Mouse (Mus musculus) G1E-ER4 (cell line): ENCODE results near the gene Uqcrq. TPM values are rescaled to one million over a fixed set of nuclear protein-coding genes. Genes with fewer than 3 reads are reported as not detected.

ENCODE experiments used
- GATA1 ChIP-seq: IDR thresholded peaks from one replicate; pipeline ENCODE4 v1.8.0; 2012; ENCODE audit warnings: low read length, inconsistent platforms
- polyA plus RNA-seq: library from polyadenylated mRNA; stranded (reverse); fragments of >175 nt; gene quantifications from 2 replicates; pipeline ENCODE4 v1.2.3, GENCODE M21; 2012

Uqcrq gene
- polyA plus RNA-seq, 1 experiment = 217 TPM

DNA sequence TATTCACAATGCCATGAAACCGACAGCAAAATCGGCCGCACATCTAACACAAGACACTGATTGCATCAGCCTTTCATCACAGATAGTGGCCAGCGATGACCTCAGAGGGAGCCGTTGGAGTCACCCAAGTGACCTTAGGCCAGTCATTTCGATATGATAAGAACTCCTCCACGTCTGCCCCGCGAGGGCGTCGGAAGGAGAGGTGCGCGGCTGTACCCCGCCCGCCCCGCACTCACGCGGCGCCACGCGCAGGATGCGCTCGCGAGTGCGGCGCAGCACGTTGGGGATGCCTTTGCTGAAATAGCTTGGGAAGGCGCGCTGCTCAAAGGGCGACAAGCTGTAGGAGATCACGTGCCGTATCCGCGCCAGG is 346 bp downstream of the Uqcrq start:
- no peak for TF ChIP-seq GATA1

- no peak for TF ChIP-seq GATA1
These were observed 1.4 kb downstream of the Uqcrq start for GRCm38 (mm10) chr11:53429182-53429581.

GRCm38 (mm10) chr11:53428716-53429057 is 1.9 kb downstream of the Uqcrq start:
- no peak for TF ChIP-seq GATA1

DNA sequence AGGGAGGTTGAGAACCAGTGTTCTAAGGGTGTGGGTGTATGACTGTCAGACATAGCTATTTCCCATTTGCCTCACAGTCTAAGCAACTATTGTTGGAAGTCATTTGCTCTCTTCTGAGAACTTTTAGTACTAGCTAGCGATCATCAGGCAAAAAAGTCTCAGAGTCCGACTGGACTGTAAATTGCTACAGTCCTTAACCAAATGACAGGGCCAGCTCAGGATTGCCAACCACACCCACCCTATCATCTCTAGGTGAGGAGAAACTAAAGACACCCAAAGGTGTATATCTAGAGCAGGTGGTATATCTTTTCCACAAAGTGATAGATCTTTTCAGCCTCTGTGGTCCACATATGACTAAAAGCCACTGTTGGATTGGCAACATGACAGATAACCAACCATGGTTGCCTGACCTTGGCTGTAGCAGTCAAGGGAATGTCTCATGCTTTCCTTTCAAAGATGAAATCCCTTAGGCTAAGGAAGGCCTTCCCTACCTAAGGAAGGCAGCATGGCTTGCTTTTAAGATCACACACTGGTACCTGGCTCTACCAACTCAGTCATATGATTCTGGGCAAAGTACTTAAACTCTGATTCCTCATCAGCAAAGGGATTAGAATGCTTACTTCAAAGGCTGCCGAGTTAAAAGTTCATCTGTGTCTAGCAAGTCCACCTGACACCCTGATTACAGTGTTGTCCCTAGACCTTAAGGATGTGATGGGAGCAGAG is 2.5 kb downstream of the Uqcrq start:
- TF ChIP-seq GATA1 = no peak

GRCm38 (mm10) chr11:53425711-53426255 is 4.8 kb downstream of the Uqcrq start:
- TF ChIP-seq GATA1 = no peak

GRCm38 (mm10) chr11:53425251-53425650 is 5.4 kb downstream of the Uqcrq start:
- TF ChIP-seq GATA1 = no peak

- TF ChIP-seq GATA1 = no peak
These were observed 5.8 kb downstream of the Uqcrq start for GRCm38 (mm10) chr11:53424826-53425225.

DNA sequence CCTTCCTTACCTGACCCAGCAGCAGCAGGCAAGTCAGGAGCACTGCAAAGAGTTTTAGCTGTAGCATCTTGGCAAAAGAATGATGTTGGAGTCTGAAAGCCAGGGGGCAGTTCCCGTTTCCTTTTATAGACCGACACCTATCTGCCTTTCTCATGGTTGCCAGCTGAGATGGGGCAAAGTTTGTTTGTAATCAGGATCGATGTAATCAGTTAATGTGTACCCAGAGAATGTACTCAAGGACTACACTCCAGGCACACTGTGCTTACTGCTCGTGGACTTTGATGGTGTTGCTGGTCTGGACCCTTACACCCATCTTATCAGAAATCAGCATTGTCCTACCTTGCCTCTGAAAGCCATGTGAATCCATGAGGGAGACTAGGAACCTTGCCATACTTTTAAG is 7.6 kb downstream of the Uqcrq start, which contains the start of gene Leap2:
Leap2 (minus strand) TSS at position 135 of the 400 bp plus-strand sequence.
- no peak for TF ChIP-seq GATA1

- no peak for TF ChIP-seq GATA1
These were observed 12.6 kb downstream of the Uqcrq start for GRCm38 (mm10) chr11:53418048-53418447.

GRCm38 (mm10) chr11:53413871-53414270 is 16.8 kb downstream of the Uqcrq start:
- no peak for TF ChIP-seq GATA1

DNA sequence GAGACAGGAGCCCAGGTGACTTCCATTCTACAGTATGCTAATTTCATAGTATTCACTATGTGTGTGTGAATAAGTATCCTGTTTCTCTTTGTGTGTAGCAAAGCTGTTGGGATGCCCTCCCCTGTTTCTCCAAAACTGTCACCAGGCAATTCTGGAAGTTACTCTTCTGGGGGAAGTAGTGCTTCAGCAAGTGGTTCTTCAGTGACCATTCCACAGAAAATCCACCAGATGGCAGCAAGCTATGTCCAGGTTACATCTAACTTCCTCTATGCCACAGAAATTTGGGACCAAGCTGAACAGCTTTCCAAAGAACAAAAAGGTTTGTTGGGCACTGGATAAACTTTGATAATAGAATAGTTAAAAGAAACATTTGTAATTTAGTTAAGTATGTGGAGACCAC is 18.9 kb downstream of the Uqcrq start:
- no peak for TF ChIP-seq GATA1

DNA sequence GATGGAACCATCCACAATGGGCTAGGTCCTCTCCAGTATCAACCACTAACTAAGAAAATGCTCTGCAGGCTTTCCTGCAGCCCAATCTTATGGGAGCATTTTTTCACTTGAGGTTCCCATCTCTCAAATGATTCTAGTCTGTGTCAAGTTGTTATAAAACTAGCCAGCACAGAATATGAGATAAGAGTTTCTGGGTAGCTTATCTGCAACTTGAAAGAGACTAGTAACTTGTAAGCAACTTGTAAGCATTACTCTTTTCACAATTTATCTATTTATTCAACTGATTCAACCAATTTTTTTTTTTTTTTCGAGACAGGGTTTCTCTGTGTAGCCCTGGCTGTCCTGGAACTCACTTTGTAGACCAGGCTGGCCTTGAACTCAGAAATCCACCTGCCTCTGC is 27.0 kb downstream of the Uqcrq start:
- TF ChIP-seq GATA1 = no peak

- TF ChIP-seq GATA1 = no peak
These were observed 36.8 kb downstream of the Uqcrq start for GRCm38 (mm10) chr11:53393856-53394255.

DNA sequence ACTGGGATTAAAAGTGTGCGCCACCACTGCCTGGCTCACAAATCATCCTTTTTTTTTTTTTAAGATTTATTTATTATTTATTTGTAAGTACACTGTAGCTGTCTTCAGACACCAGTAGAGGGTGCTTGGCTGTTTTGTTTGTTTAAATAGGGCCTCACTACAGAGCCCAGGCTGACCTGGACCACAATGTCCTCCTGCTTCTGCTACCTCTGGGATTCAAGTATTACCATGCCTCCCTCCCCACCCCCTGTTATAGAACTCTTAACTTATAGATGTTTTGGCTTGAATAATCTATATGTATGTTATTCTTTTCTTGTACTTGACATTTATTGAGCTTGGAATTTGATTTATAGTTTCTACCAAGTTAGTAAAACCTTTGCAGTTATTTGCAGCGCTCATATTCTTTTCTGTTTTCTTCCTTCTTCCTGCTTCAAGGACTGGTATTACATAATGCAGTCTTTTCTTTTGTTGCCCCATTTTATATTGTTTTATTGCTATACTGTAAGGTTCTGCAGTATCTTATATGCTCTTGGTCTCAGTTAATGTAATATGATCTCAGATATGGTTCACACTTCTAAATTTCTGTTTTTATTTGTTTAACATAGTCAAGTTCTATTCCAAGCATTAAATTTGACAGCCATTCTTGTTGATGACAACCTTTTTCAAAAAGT is 46.7 kb downstream of the Uqcrq start:
- no peak for TF ChIP-seq GATA1

- TF ChIP-seq GATA1 = no peak
These were observed 51.7 kb downstream of the Uqcrq start for GRCm38 (mm10) chr11:53378918-53379317.

Other genes with a start within 250 kb of the Uqcrq start
- gene Hspa4, start 130.4 kb downstream of the Uqcrq start, polyA plus RNA-seq = 51.3 and 51.9 TPM in 2 replicates
- gene Zcchc10, start 106.2 kb downstream of the Uqcrq start, polyA plus RNA-seq = 1.4 and 2.3 TPM in 2 replicates
- gene Aff4, start 80.0 kb downstream of the Uqcrq start, polyA plus RNA-seq = 4.1 and 4.5 TPM in 2 replicates
- not detected in 2 replicates for gene Leap2, start 7.7 kb downstream of the Uqcrq start, polyA plus RNA-seq
- gene Gdf9, start 192 bp upstream of the Uqcrq start, polyA plus RNA-seq = 0.14 and 0.24 TPM in 2 replicates
- not detected in 2 replicates for gene Gm10447, start 26.3 kb upstream of the Uqcrq start, polyA plus RNA-seq
- not detected in 2 replicates for gene Shroom1, start 26.4 kb upstream of the Uqcrq start, polyA plus RNA-seq
- not detected in 2 replicates for gene Gm9837, start 39.6 kb upstream of the Uqcrq start, polyA plus RNA-seq
- gene Gm9945, start 49.3 kb upstream of the Uqcrq start, polyA plus RNA-seq = 0.15 and 0.50 TPM in 2 replicates
- 12.6 and 15.6 TPM in 2 replicates for gene Sowaha, start 49.4 kb upstream of the Uqcrq start, polyA plus RNA-seq
- 208 and 239 TPM in 2 replicates for gene Sept8, start 88.4 kb upstream of the Uqcrq start, polyA plus RNA-seq
- 6.9 and 7.2 TPM in 2 replicates for gene Kif3a, start 136.5 kb upstream of the Uqcrq start, polyA plus RNA-seq
- 0.81 TPM in 1 of 2 replicates, not detected in the other for gene Il4, start 187.8 kb upstream of the Uqcrq start, polyA plus RNA-seq
- gene Il13, start 203.9 kb upstream of the Uqcrq start, polyA plus RNA-seq = not detected in 2 replicates